Mouse (Mus musculus): ENCODE results near the gene Man1b1.

Man1b1 gene

DNA sequence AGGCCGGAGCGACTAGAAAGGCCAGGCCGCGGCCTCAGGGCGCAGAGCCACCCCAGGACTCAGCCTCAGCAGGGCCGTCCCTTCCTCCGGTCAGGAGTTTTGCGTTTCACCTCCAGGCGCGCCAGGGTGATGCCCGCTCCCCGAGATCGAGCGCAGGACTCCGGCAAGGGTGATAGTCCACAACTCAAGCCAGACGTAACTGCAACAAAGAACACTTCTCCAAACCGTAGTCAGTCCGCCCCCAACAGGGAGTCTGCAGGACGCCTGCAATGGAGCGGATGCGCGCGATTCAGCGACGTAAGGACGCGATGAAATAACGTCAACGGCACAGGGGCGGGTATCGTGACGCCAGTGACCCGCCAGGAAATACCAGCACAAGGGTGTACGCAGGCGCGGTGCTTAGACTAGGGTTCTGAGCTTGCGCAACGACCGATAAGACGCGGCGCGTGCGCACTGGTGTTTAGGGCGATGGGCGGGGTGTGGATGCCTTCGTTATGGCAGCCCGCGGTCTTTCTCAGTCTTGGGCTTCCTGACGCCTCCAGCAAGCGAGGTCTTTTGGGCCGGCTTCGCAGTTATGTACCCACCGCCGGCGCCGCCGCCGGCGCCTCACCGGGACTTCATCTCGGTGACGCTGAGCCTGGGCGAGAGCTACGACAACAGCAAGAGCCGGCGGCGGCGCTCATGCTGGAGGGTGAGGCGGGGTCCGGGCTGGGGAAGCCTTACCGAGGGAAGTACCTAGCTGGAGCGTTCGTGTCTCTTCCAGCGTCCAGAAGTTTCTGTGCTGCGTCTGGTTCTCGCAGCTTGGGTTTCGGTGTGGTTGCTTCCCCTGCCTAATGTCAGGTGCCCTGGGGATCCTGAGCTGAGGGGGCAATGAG, at the start of gene Man1b1:
Gene Man1b1, plus strand, starts transcription at position 53 of the 875 bp plus-strand sequence.
- peak; percentile 99 for DNase-seq

DNA sequence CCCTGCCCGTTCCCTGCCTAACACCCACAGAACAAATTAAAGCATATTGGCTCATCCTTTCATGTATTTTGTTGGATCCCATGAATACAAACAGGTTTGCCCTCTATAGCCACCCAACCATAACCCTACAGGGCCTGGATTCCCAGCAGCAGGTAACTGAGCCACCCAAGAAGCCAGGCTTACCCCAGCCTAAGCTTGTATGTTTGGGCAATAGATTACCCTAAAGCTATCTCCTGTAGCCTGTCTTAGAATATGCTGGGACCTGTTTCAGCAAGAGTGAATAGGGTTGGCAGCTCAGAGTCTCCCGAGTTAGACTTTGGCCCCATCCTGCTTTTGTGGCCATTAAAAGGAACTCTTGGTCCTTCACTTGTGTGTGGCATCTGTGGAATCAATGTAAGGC, 46.6 kb upstream of the Man1b1 start:
- no peak for DNase-seq

DNA sequence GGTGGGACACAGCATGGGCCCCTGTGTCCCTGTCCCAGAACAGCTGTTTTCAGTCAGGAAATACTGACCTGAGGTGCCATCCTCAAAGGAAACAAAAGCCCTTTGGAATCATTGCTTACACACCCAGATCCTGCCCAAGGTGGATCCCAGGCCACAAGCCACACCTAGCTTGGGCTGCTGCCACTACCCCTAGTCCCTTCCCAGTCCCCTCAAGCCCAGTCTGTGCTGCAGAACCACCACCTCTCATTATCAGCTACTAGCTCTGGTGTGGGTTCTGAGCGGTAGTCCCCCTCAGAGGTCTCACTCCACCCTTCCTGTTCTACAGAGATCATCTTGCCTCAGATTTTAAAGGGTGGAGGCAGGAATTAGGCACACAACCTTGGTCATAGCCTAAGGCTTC, 45.8 kb upstream of the Man1b1 start:
- no peak for DNase-seq

GRCm38 (mm10) chr2:25286837-25287636, 45.1 kb upstream of the Man1b1 start:
- DNase-seq: peak; percentile 67

GRCm38 (mm10) chr2:25287927-25288649, 44.0 kb upstream of the Man1b1 start, which contains the start of gene Tmem210:
Gene Tmem210 (plus strand): TSS chr2:25288145.
- DNase-seq: no peak

GRCm38 (mm10) chr2:25288734-25289345, 43.3 kb upstream of the Man1b1 start:
- no peak for DNase-seq

GRCm38 (mm10) chr2:25289651-25290050, 42.5 kb upstream of the Man1b1 start, which contains the start of gene Lrrc26:
Gene Lrrc26 (plus strand): TSS chr2:25289915.
- peak; percentile 78 for DNase-seq

DNA sequence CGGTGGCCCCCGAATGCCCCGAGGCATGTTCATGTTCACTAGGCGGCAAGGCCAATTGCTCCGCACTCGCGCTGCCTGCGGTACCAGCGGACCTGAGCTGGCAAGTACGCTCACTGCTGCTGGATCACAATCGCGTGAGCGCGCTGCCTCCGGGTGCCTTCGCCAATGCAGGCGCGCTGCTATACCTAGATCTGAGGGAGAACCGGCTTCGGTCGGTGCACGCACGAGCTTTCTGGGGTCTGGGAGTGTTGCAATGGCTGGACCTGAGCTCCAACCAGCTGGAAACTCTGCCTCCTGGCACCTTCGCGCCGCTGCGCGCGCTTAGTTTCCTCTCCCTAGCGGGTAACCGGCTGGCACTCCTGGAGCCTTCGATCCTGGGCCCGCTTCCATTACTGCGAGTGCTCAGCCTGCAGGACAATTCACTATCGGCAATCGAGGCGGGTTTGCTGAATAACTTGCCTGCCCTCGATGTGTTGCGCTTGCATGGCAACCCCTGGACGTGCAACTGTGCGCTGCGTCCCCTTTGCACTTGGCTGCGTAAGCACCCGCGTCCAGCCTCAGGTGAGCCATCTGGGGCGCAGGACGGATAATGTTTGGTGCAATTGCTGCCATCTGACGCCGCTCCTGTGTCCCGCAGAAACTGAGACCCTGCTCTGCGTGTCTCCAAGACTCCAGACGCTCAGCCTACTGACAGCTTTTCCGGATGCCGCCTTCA, 41.9 kb upstream of the Man1b1 start:
- no peak for DNase-seq

- DNase-seq: no peak
These were observed 41.4 kb upstream of the Man1b1 start for GRCm38 (mm10) chr2:25290816-25291130.

DNA sequence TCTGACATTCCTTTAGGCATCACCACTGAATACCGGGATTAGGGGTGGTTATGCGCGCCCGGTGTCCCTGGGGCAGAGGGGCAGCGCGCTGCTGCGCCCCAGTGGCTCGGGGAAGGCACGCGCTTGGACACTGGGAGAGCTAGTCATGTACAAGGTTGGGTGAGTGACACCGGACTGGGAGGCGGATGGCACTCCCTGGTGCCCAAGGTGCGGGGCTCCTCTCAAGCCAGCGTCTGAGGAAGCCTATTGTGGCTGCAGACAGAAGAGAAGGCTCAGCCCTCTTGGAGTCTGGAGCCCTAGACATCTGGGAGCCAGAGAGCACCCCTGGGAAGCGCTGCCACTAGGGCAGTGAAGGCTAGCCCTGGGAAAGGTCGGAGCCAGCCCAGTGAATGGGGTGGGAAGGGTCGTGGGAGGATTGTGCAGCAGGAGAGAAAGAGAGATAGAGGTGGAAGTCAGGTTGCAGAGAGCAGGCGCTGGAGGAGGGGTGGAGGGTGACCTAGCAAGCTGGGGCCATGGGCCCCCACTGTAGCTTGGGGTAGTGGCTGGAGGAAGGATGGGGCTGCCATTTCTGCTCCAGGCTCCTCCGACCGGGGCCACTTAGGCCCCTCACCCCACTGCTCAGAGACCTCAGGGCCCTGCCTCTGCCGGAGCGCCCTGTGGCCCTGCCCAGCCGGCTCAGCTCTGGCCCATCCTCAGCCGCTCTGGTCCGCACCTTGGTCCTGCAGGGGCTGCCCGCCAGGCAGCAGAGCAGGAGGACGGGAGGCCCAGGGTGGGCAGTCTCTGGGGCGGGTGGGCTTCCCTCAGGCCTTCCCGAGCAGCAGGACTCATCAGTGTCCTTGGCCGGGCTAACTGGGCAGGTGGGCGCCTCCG, 40.7 kb upstream of the Man1b1 start:
- no peak for DNase-seq

DNA sequence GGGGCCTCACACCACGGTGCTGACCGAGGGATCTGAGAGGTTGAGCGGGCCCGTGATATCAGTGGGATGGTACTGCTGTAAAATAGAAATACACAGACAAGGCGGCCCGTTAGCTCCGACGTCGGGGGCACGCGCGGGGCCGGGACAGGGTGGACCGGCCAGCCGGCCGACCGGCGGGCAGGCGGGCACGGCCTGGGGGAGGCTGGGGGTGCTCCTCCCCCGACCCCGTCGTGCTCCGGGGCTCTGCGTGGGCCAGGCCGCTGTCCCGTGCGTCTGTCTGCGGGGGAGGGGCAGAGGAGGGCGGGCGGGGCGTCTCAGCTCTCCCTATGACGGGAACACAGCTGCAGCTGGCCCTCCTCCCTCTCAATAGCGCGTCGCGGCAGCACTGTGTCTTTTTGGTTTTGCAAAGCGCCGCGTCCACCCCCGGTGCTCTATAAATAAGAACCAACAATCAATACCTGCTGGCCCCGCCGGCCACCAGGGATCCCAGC, 40.0 kb upstream of the Man1b1 start:
- DNase-seq: no peak

- no peak for DNase-seq
These were observed 39.3 kb upstream of the Man1b1 start for GRCm38 (mm10) chr2:25292856-25293255.

- DNase-seq: no peak
These were observed 38.4 kb upstream of the Man1b1 start for GRCm38 (mm10) chr2:25293706-25294105.

DNA sequence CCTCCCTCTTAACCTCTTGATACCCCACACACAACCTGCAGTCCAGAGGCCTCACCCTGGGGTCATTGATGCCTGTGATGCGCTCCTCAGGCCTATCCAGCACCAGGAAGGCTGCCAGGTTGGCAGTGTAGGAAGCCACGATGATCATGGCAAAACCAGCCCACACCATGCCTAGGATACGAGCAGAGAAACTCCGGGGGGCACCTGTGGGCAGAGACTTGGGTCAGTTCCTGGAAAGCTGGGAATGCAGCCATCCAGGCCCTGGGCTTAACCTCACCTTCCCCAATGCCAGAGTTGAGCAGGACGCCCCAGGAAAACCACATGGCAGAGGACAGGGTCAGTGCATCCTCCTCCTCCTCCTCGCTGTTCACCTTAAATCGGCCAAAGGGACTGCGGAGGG, 35.0 kb upstream of the Man1b1 start:
- DNase-seq: no peak

- no peak for DNase-seq
These were observed 34.1 kb upstream of the Man1b1 start for GRCm38 (mm10) chr2:25298046-25298445.

GRCm38 (mm10) chr2:25303452-25303851, 28.7 kb upstream of the Man1b1 start:
- DNase-seq: no peak

DNA sequence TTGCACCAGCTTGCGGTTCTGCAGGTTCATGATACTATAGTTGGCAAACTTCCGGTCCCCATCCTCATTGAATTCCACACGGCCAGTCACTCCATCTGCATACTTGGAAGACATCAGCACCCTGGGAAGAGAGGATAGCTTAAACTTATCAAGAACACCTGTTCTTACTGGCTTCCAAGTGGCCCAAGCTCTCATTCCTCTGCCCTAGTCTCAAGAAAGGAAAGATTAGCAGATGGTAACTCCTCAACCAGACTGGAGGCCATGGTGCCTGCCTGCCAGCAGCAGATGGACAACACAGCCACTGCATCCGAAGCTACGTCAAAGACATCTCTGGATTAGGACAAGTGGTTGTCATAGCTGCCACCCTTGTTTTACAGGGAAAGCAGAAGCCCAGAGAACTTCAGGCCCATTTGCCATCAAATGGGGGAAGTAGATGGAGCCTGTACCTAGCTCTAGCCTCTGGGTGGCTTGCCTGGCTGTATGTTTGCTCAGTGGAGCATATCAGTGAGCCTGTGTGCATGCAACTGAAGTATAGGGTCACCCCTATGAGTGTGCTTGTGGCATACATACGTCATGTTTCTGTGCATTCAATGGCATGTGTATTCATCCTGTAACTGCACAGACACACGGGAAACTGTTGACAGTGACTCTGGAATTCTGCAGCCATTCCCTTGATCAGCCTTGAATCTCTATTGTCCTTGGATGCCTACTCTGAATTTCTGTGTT, 28.0 kb upstream of the Man1b1 start:
- no peak for DNase-seq

GRCm38 (mm10) chr2:25304657-25305541, 27.2 kb upstream of the Man1b1 start:
- no peak for DNase-seq
